Mouse (Mus musculus): Measurements from ENCODE around the gene Abcg5. TPM values are rescaled to one million over a fixed set of nuclear protein-coding genes. Genes with fewer than 3 reads are reported as not detected.

Gene Abcg5
- total and polyA plus RNA-seq, 3 experiments: not detected

DNA sequence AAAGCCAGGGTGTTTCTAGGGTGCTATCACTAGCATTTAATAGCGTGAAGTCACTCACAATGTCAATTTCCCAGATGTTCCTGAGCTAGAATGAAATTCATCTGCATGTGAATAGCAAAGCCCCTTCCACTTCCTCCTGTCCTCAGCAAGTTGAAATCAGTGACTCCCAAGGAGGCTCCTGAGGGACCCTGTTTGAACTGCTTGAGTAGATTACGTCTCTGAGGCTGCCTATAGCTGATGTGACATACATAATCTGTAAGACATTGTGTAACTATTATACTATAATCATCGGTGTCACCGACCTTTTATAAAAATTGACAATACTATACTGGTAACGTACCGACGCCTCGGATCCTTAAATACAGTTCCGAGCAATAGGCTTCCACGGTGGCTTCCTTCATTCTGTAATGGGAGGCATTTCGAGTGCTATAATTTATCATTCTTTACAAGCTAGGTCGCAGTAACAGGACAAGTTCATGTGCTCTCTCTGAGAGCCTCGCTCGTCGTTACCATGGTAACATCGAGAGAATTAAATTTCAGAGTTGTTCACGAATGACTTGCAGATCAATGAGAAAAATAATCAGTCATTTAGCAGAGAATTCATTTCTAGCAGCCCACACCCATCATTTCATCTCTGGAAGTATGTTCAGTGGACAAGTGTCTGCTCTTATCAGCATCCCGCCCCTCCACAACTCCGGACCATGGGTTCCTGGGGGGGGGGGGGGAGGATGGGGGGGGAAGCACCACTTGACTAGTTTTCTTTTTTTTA lies 26.0 kb downstream of the Abcg5 start:
- Histone ChIP-seq H3K4me3 (replicated peaks in 1 of 3; ENCODE audit: low read depth in 2 of 3, low read length in 2 of 3, poor library complexity in 1 of 3) (no peak overlapping the region), H3K9ac (ENCODE audit: insufficient read depth, low read depth) (no peak overlapping the region), H3K36me3 (replicated peaks in 1 of 2; ENCODE audit: control insufficient read depth in 1 of 2, insufficient read depth in 1 of 2, low read length in 1 of 2) (peaks cover 0 to 15% of the 10 kb centered on the region in 2 experiments), H3K79me2 (replicated peaks; ENCODE audit: control insufficient read depth, extremely low read depth, insufficient read depth, poor library complexity, severe bottlenecking) (no peaks in the 10 kb centered on the region), H3K4me1 (ENCODE audit: control insufficient read depth in 1 of 2, insufficient read depth in 2 of 2) (no peaks in the 10 kb centered on the region), H3K9me3 (replicated peaks; ENCODE audit: low read length) (no peaks in the 10 kb centered on the region), H3K27ac (ENCODE audit: insufficient read depth, low read depth) (no peak overlapping the region), H3K27me3 (replicated peaks) (no peaks in the 10 kb centered on the region), H3K4me2 (ENCODE audit: insufficient read depth, low read depth, poor library complexity, severe bottlenecking) (no peak overlapping the region)
- in situ Hi-C loops (cut with MboI; ENCODE audit: low pct_ligation_motif_present, low pct_unique_long_range_greater_than_20kb, low sequenced_read_pairs): no loop called here
- DNase-seq (ENCODE audit: extremely low read depth): no peak
- TF ChIP-seq NELFE (IDR thresholded peaks at IDR 0.05; ENCODE audit: low read depth, low read length) (no peak), TBP (conservative IDR thresholded peaks at IDR 0.05; ENCODE audit: low read depth, low read length) (no peak), ZMIZ1 (IDR thresholded peaks at IDR 0.05; ENCODE audit: low read depth, low read length) (no peak), USF2 (conservative IDR thresholded peaks at IDR 0.05; ENCODE audit: low read depth, low read length) (no peak), ELF1 (IDR thresholded peaks at IDR 0.05; ENCODE audit: low read depth, low read length) (no peak), RAD21 (IDR thresholded peaks at IDR 0.05; ENCODE audit: low read depth, low read length) (no peak), JUND (conservative IDR thresholded peaks at IDR 0.05; ENCODE audit: low read depth, low read length) (no peak), MAZ (IDR thresholded peaks at IDR 0.05; ENCODE audit: low read depth, low read length) (no peak), GABPA (IDR thresholded peaks at IDR 0.05; ENCODE audit: insufficient replicate concordance, low read depth, low read length) (no peak), ZNF384 (IDR thresholded peaks at IDR 0.05; ENCODE audit: low read depth, low read length) (no peak), UBTF (IDR thresholded peaks at IDR 0.05; ENCODE audit: low read depth, low read length) (no peak), CTCF (conservative IDR thresholded peaks at IDR 0.05 in 1 of 2, IDR thresholded peaks at IDR 0.05 in 1 of 2; ENCODE audit: low read depth in 2 of 2, low read length in 2 of 2) (no peak)
- dilution Hi-C loops (cut with MboI; ENCODE audit: extremely low pct_ligation_motif_present, extremely low pct_unique_long_range_greater_than_20kb, low sequenced_read_pairs): no loop called here

DNA sequence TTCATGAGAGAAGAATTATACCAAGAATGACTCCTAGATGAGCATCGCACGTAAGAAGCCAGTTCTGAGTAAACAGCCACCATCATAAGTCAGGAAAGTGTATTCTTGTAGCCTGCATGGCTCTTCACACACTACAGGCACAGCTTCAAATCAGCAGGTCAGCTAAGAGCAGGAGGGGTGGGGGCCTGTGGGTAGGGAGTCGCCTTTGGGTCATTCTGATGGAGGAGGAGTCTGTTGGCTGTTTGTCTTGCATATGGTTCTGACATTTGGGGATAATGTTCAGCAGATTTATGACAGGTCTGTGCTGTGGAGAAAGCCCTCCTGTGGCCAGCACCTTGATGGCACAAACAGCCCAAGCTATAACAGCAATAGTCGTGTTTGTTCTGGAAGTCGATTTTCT lies 26.6 kb downstream of the Abcg5 start:
- no peak for TF ChIP-seq TBP (conservative IDR thresholded peaks at IDR 0.05; ENCODE audit: low read depth, low read length)
- TF ChIP-seq SMC3 (IDR thresholded peaks at IDR 0.05; ENCODE audit: low read depth, low read length): no peak
- no peak for TF ChIP-seq CHD2 (IDR thresholded peaks at IDR 0.05; ENCODE audit: low read length)
- TF ChIP-seq GABPA (IDR thresholded peaks at IDR 0.05; ENCODE audit: insufficient replicate concordance, low read depth, low read length): no peak
- no peak for TF ChIP-seq MAZ (IDR thresholded peaks at IDR 0.05; ENCODE audit: low read depth, low read length)
- TF ChIP-seq MEF2A (IDR thresholded peaks at IDR 0.05; ENCODE audit: borderline replicate concordance, low read depth, low read length): no peak
- no peak for TF ChIP-seq UBTF (IDR thresholded peaks at IDR 0.05; ENCODE audit: low read depth, low read length)
- no peak for TF ChIP-seq TCF12 (IDR thresholded peaks at IDR 0.05; ENCODE audit: low read depth, low read length)
- TF ChIP-seq CTCF (conservative IDR thresholded peaks at IDR 0.05 in 1 of 2, IDR thresholded peaks at IDR 0.05 in 1 of 2; ENCODE audit: low read depth in 2 of 2, low read length in 2 of 2): no peak
- no peak for TF ChIP-seq CHD1 (IDR thresholded peaks at IDR 0.05; ENCODE audit: low read depth, low read length)
- no peak for TF ChIP-seq ZC3H11A (IDR thresholded peaks at IDR 0.05; ENCODE audit: low read depth, low read length)
- TF ChIP-seq POLR2AphosphoS2 (IDR thresholded peaks at IDR 0.05; ENCODE audit: low read depth, low read length): no peak
- TF ChIP-seq JUND (conservative IDR thresholded peaks at IDR 0.05; ENCODE audit: low read depth, low read length): no peak
- no peak for TF ChIP-seq ZNF384 (IDR thresholded peaks at IDR 0.05; ENCODE audit: low read depth, low read length)
- DNase-seq (ENCODE audit: extremely low read depth): no peak
- Histone ChIP-seq H3K79me2 (replicated peaks; ENCODE audit: control insufficient read depth, extremely low read depth, insufficient read depth, poor library complexity, severe bottlenecking) (no peaks in the 10 kb centered on the region), H3K9me3 (replicated peaks; ENCODE audit: low read length) (no peaks in the 10 kb centered on the region), H3K4me1 (ENCODE audit: control insufficient read depth in 1 of 2, insufficient read depth in 2 of 2) (no peaks in the 10 kb centered on the region), H3K27me3 (replicated peaks) (no peaks in the 10 kb centered on the region), H3K4me2 (ENCODE audit: insufficient read depth, low read depth, poor library complexity, severe bottlenecking) (no peak overlapping the region), H3K4me3 (replicated peaks in 1 of 3; ENCODE audit: low read depth in 2 of 3, low read length in 2 of 3, poor library complexity in 1 of 3) (no peak overlapping the region), H3K36me3 (replicated peaks in 1 of 2; ENCODE audit: control insufficient read depth in 1 of 2, insufficient read depth in 1 of 2, low read length in 1 of 2) (peaks cover 0 to 18% of the 10 kb centered on the region in 2 experiments), H3K27ac (ENCODE audit: insufficient read depth, low read depth) (no peak overlapping the region), H3K9ac (ENCODE audit: insufficient read depth, low read depth) (no peak overlapping the region)
- dilution Hi-C loops (cut with MboI; ENCODE audit: extremely low pct_ligation_motif_present, extremely low pct_unique_long_range_greater_than_20kb, low sequenced_read_pairs) (no loop called here), in situ Hi-C loops (cut with MboI; ENCODE audit: low pct_ligation_motif_present, low pct_unique_long_range_greater_than_20kb, low sequenced_read_pairs) (no loop called here)
